Comparison of ENCODE assay signal across 7 mouse cellular contexts in the genomic region with DNA sequence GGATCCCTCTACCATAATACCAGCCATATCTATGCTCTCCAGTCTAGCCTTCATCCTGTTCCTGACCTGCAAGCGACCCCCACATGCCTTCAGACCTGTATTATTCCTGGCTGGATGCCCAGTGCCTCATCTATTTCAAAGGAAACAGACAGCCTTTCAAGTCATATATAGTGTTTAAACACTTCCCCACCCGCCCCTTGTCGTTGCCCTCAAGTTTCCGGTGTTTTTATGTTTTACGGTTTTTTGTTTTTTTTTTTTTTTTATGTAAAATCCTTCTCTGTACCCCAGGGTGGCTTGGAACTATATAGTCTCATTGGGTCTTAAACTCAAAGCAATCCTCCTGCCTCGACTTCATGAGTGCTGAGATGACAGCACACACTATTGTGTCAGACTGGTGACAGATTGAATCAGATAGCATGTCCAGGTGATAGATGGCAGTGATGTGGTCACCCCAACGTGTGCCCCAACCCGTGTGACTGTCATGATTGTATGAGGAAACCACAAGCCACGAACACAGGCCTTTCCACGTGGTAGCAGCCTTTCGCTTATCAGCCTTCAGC. TPM values are rescaled to one million over a fixed set of nuclear protein-coding genes. Genes with fewer than 3 reads are reported as not detected.
DNase-seq lines count a peak whose midpoint lies in the region; ATAC-seq and TF ChIP-seq lines count a peak whose summit lies in the region.

No protein-coding gene starts in this region.

- WGBS in heart, postnatal 0 days, result 34% methylated on average over 11 of the region's 11 CpGs
- WGBS in liver, embryonic 13.5 days (ENCODE audit: insufficient replicate concordance), result 17% methylated on average over 11 of the region's 11 CpGs

- TF ChIP-seq CTCF in heart, postnatal 0 days (IDR thresholded peaks at IDR 0.05; ENCODE audit: low read depth), result no peak

- no peaks in the 10 kb centered on the region for H3K27me3 ChIP-seq in heart, postnatal 0 days (ENCODE audit: control insufficient read depth, insufficient read depth, low read length)
- H3K27me3 ChIP-seq in liver, embryonic 13.5 days, result peaks cover 29% of the 10 kb centered on the region

- no peaks in the 10 kb centered on the region for H3K9me3 ChIP-seq in heart, postnatal 0 days (replicated peaks; ENCODE audit: control insufficient read depth, low read length)
- H3K9me3 ChIP-seq in liver, embryonic 13.5 days (replicated peaks), result no peaks in the 10 kb centered on the region

- intact Hi-C loops in left cerebral cortex, postnatal 4 days (cut with DNase I), result no loop called here

- peaks cover 43% of the 10 kb centered on the region for H3K4me1 ChIP-seq in heart, postnatal 0 days (ENCODE audit: control insufficient read depth, insufficient read depth)
- peaks cover 48% of the 10 kb centered on the region for H3K4me1 ChIP-seq in liver, embryonic 13.5 days (replicated peaks)

- H3K36me3 ChIP-seq in heart, postnatal 0 days (replicated peaks; ENCODE audit: control insufficient read depth, insufficient read depth, low read length), result no peaks in the 10 kb centered on the region
- no peaks in the 10 kb centered on the region for H3K36me3 ChIP-seq in liver, embryonic 13.5 days

- peak; percentile 38 for DNase-seq in thymus, postnatal 25 days
- no peak for DNase-seq in thymus, postnatal 10 days (ENCODE audit: low spot score in 2 of 2)
- DNase-seq in heart, postnatal 0 days (ENCODE audit: low spot score), result peak; percentile 44
- no peak for DNase-seq in liver, embryonic 13.5 days
- no peak for DNase-seq in left cerebral cortex, postnatal 4 days

- peak overlapping the region; percentile 60 for H3K4me3 ChIP-seq in heart, postnatal 0 days (ENCODE audit: low read depth, low read length)
- H3K4me3 ChIP-seq in liver, embryonic 13.5 days (replicated peaks), result peak overlapping the region; percentile 64; the same call in 1 of the 2 replicates

- ATAC-seq in heart, postnatal 0 days (ENCODE audit: insufficient read depth, low read depth), result no peak
- no peak for ATAC-seq in liver, embryonic 13.5 days (ENCODE audit: low read depth)
- no peak for ATAC-seq in frontal cortex, adult (ENCODE audit: low TSS enrichment)
- ATAC-seq in cerebellum, adult (ENCODE audit: insufficient number of reproducible peaks, low FRiP score, low TSS enrichment), result no peak

- H3K27ac ChIP-seq in heart, postnatal 0 days (ENCODE audit: low read depth), result no peak overlapping the region
- no peak overlapping the region for H3K27ac ChIP-seq in liver, embryonic 13.5 days

- H3K9ac ChIP-seq in heart, postnatal 0 days (replicated peaks; ENCODE audit: low read depth, low read length), result no peak overlapping the region
- H3K9ac ChIP-seq in liver, embryonic 13.5 days, result no peak overlapping the region

- TF ChIP-seq EP300 in heart, postnatal 0 days (IDR thresholded peaks at IDR 0.05; ENCODE audit: low read depth), result no peak

- peak overlapping the region; percentile 85 for H3K4me2 ChIP-seq in heart, postnatal 0 days (ENCODE audit: low read depth, low read length)
- peak overlapping the region; percentile 86 for H3K4me2 ChIP-seq in liver, embryonic 13.5 days

RNA-seq across cellular contexts. Expression of gene Stx1a, which starts 1.5 kb away (rescaled TPM):
- total RNA-seq in heart, postnatal 0 days (2014; rRNA removed; ENCODE audit: low replicate concordance), result 2.3 and 3.7 TPM in 2 replicates
- 2.3 and 2.5 TPM in 2 replicates for polyA plus RNA-seq in heart, postnatal 0 days (2015; fragmentation: Nextera tagmentation; extraction: Ambion mirVana)
- polyA plus RNA-seq in liver, embryonic 13.5 days (2015; fragmentation: Nextera tagmentation; extraction: Ambion mirVana), result 1.3 and 1.5 TPM in 2 replicates
- total RNA-seq in left cerebral cortex, postnatal 4 days (2021), result 100 to 1,000 TPM; 261 to 264 TPM

RNA-seq across cellular contexts. Expression of gene Abhd11, which starts 15.8 kb away (rescaled TPM):
- total RNA-seq in heart, postnatal 0 days (2014; rRNA removed; ENCODE audit: low replicate concordance), result 55.6 and 60.8 TPM in 2 replicates
- 99.5 and 100 TPM in 2 replicates for polyA plus RNA-seq in heart, postnatal 0 days (2015; fragmentation: Nextera tagmentation; extraction: Ambion mirVana)
- polyA plus RNA-seq in liver, embryonic 13.5 days (2015; fragmentation: Nextera tagmentation; extraction: Ambion mirVana), result 37.0 and 37.3 TPM in 2 replicates
- total RNA-seq in left cerebral cortex, postnatal 4 days (2021), result 10 to 100 TPM; 56.6 to 60.8 TPM

RNA-seq across cellular contexts. Expression of gene Cldn3, which starts 38.7 kb away (rescaled TPM):
- 3.8 and 15.2 TPM in 2 replicates for total RNA-seq in heart, postnatal 0 days (2014; rRNA removed; ENCODE audit: low replicate concordance)
- polyA plus RNA-seq in heart, postnatal 0 days (2015; fragmentation: Nextera tagmentation; extraction: Ambion mirVana), result 1.4 and 4.5 TPM in 2 replicates
- polyA plus RNA-seq in liver, embryonic 13.5 days (2015; fragmentation: Nextera tagmentation; extraction: Ambion mirVana), result 0.38 and 0.74 TPM in 2 replicates
- 1 to 10 TPM; 6.2 to 6.4 TPM for total RNA-seq in left cerebral cortex, postnatal 4 days (2021)

RNA-seq across cellular contexts. Expression of gene Dnajc30, which starts 39.3 kb away (rescaled TPM):
- total RNA-seq in heart, postnatal 0 days (2014; rRNA removed; ENCODE audit: low replicate concordance), result 7.7 and 19.7 TPM in 2 replicates
- 33.6 and 34.1 TPM in 2 replicates for polyA plus RNA-seq in heart, postnatal 0 days (2015; fragmentation: Nextera tagmentation; extraction: Ambion mirVana)
- 15.2 and 16.5 TPM in 2 replicates for polyA plus RNA-seq in liver, embryonic 13.5 days (2015; fragmentation: Nextera tagmentation; extraction: Ambion mirVana)
- total RNA-seq in left cerebral cortex, postnatal 4 days (2021), result 10 to 100 TPM; 27.4 to 30.1 TPM

RNA-seq across cellular contexts. Expression of gene Bud23, which starts 40.0 kb away (rescaled TPM):
- total RNA-seq in heart, postnatal 0 days (2014; rRNA removed; ENCODE audit: low replicate concordance), result 34.2 and 49.6 TPM in 2 replicates
- 33.7 and 38.2 TPM in 2 replicates for polyA plus RNA-seq in heart, postnatal 0 days (2015; fragmentation: Nextera tagmentation; extraction: Ambion mirVana)
- polyA plus RNA-seq in liver, embryonic 13.5 days (2015; fragmentation: Nextera tagmentation; extraction: Ambion mirVana), result 82.4 and 92.4 TPM in 2 replicates
- 10 to 100 TPM; 51.7 to 52.1 TPM for total RNA-seq in left cerebral cortex, postnatal 4 days (2021)

Comparison
In these comparisons a context has a peak if more than half of its experiments do, and no peak if none do; other contexts are left out.
1. DNase-seq: peak in thymus, postnatal 25 days (single experiment) and heart, postnatal 0 days (single experiment); none in thymus, postnatal 10 days (0 of 2), liver, embryonic 13.5 days (single experiment) and left cerebral cortex, postnatal 4 days (single experiment).
2. RNA of gene Stx1a, which starts 1.5 kb away (total RNA-seq): 261 to 264 TPM in left cerebral cortex, postnatal 4 days; 2.3 to 3.7 TPM in heart, postnatal 0 days; every median in the first group is over 10 times any median in the second.